ENCODE assay signal across 9 mouse cellular contexts in the genomic region with DNA sequence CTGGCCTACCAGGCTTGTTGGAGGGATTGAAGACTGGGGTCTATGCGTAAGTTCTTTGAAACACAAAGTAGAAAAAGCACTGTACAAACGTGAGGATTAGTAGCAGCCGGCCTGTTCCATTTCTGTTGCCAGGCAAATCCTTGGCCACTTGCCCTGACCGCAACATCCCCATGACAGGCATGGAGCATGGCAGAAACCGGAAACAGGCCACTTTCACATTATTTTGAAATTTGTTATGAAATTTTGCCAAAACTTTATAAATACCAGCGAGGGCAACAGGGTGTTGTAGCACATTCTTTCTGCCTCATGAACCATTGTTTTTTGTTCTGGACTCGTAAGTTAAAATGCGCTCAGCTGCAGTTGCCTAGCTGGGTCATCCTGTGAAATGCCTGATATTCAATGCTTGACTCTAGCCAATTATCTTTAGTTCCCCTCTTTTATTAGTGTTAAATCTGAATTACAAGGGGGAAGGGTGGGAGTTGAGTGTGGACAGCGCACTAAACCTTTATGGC.
DNase-seq lines count a peak whose midpoint lies in the region; ATAC-seq lines count a peak whose summit lies in the region.
"Had no signal": no experiment of that assay in that cellular context is flagged by ENCODE, and none has a peak within 500 bp of the region (broad histone marks: within the 10 kb centered on the region; RNA-seq: fewer than 3 reads in every experiment).

No protein-coding gene starts in this region.

- H3K4me3 ChIP-seq in embryonic facial prominence, embryonic 14.5 days (ENCODE audit: low read depth, low read length), result peak overlapping the region; percentile 13; the same call in 1 of the 2 replicates
- no peak overlapping the region for H3K4me3 ChIP-seq in midbrain, embryonic 14.5 days (replicated peaks; ENCODE audit: low read depth, low read length)
- H3K4me3 ChIP-seq: megakaryocyte, embryonic 14.5 days had no signal

- no peak overlapping the region for H3K9ac ChIP-seq in embryonic facial prominence, embryonic 14.5 days (ENCODE audit: low read depth, low read length)
- H3K9ac ChIP-seq in midbrain, embryonic 14.5 days (replicated peaks; ENCODE audit: low read length), result no peak overlapping the region

- peak overlapping the region; percentile 45 for H3K4me2 ChIP-seq in embryonic facial prominence, embryonic 14.5 days (ENCODE audit: low read depth, low read length)
- peak overlapping the region; percentile 28 for H3K4me2 ChIP-seq in midbrain, embryonic 14.5 days (ENCODE audit: low read length)

- no peaks in the 10 kb centered on the region for H3K9me3 ChIP-seq in embryonic facial prominence, embryonic 14.5 days (ENCODE audit: control insufficient read depth, low read length)
- H3K9me3 ChIP-seq in midbrain, embryonic 14.5 days (ENCODE audit: control insufficient read depth, low read length), result no peaks in the 10 kb centered on the region

- WGBS in embryonic facial prominence, embryonic 14.5 days, result 22% methylated on average over 9 of the region's 9 CpGs
- WGBS in midbrain, embryonic 14.5 days, result 45% methylated on average over 9 of the region's 9 CpGs

- peaks cover 9% of the 10 kb centered on the region; the same call in 1 of the 2 replicates for H3K27me3 ChIP-seq in embryonic facial prominence, embryonic 14.5 days (replicated peaks; ENCODE audit: control insufficient read depth, insufficient read depth, low read length)
- no peaks in the 10 kb centered on the region for H3K27me3 ChIP-seq in midbrain, embryonic 14.5 days (ENCODE audit: control insufficient read depth, insufficient read depth, low read length)
- H3K27me3 ChIP-seq: megakaryocyte, embryonic 14.5 days had no signal

- peak overlapping the region; percentile 39 for H3K27ac ChIP-seq in embryonic facial prominence, embryonic 14.5 days (replicated peaks; ENCODE audit: low read depth, low read length)
- no peak overlapping the region for H3K27ac ChIP-seq in midbrain, embryonic 14.5 days (replicated peaks; ENCODE audit: low read depth, low read length)

- peak; percentile 81 for DNase-seq in Muller cell, postnatal 12 days (ENCODE audit: inconsistent ontology term)
- peak; percentile 48 to 80 for DNase-seq in adrenal gland, adult (ENCODE audit: inconsistent age in 2 of 2, low spot score in 1 of 2)
- DNase-seq in embryonic facial prominence, embryonic 14.5 days (ENCODE audit: low spot score), result peak; percentile 92
- DNase-seq in heart, postnatal 25 days (ENCODE audit: low spot score), result peak; percentile 37
- DNase-seq in layer of hippocampus, adult 11-12 months (ENCODE audit: low spot score), result peak; percentile 21
- DNase-seq in midbrain, embryonic 14.5 days, result peak; percentile 75
- DNase-seq in frontal cortex, postnatal 36 days (ENCODE audit: low spot score in 2 of 2), result no peak
- no peak for DNase-seq in frontal cortex, adult 2 months (ENCODE audit: extremely low spot score in 1 of 2, low spot score in 1 of 2)

- peak; percentile 88 for ATAC-seq in embryonic facial prominence, embryonic 14.5 days (ENCODE audit: low read depth)
- ATAC-seq in midbrain, embryonic 14.5 days (ENCODE audit: low FRiP score, low TSS enrichment), result no peak

- peaks cover 17% of the 10 kb centered on the region for H3K4me1 ChIP-seq in embryonic facial prominence, embryonic 14.5 days (ENCODE audit: control insufficient read depth, insufficient read depth, low read length)
- H3K4me1 ChIP-seq in midbrain, embryonic 14.5 days (ENCODE audit: control insufficient read depth, insufficient read depth, low read length), result no peaks in the 10 kb centered on the region; the same call in 1 of the 2 replicates
- H3K4me1 ChIP-seq: megakaryocyte, embryonic 14.5 days had no signal

- intact Hi-C loops in heart, postnatal 25 days (cut with DNase I), result no loop called here

- no peaks in the 10 kb centered on the region for H3K36me3 ChIP-seq in embryonic facial prominence, embryonic 14.5 days (ENCODE audit: control insufficient read depth, insufficient read depth, low read length)
- no peaks in the 10 kb centered on the region for H3K36me3 ChIP-seq in midbrain, embryonic 14.5 days (ENCODE audit: control insufficient read depth, insufficient read depth, low read length)

Comparison
In these comparisons a context has a peak if more than half of its experiments do, and no peak if none do; other contexts are left out.
1. DNase-seq: peak in Muller cell, postnatal 12 days (single experiment), adrenal gland, adult (2 of 2), embryonic facial prominence, embryonic 14.5 days (single experiment), heart, postnatal 25 days (single experiment), layer of hippocampus, adult 11-12 months (single experiment) and midbrain, embryonic 14.5 days (single experiment); none in frontal cortex, postnatal 36 days (0 of 2) and frontal cortex, adult 2 months (0 of 2).